Mouse (Mus musculus) midbrain, postnatal 0 days (tissue): Measurements from ENCODE around the gene Gm11099. TPM values are rescaled to one million over a fixed set of nuclear protein-coding genes. Genes with fewer than 3 reads are reported as not detected.

ENCODE experiments used
- ATAC-seq: fragments of 200-750 bp; cut with Nextera tagmentation; 2 replicates; pipeline ENCODE4 v1.8.0; 2017; ENCODE audit warnings: moderate number of reproducible peaks, mild to moderate bottlenecking, moderate TSS enrichment, moderate library complexity; ENCODE audit not compliant: low FRiP score
- DNase-seq: peaks from one replicate; pipeline ENCODE4 v3.0.0-alpha.2; 2015; ENCODE audit warnings: low spot score
- H3K27ac ChIP-seq: fragments of 300-500 bp; sonication (generic); 2 replicates; pipeline ENCODE4 v1.5.1; 2014; ENCODE audit warnings: low read depth, mild to moderate bottlenecking, low read length, mixed read lengths
- H3K27me3 ChIP-seq: fragments of 300-500 bp; sonication (generic); 2 replicates; pipeline ENCODE4 v1.6.1; 2014; ENCODE audit warnings: low read length, control low read depth, mixed read lengths; ENCODE audit not compliant: insufficient read depth
- H3K36me3 ChIP-seq: fragments of 300-500 bp; sonication (generic); 2 replicates; pipeline ENCODE4 v1.6.1; 2014; ENCODE audit warnings: low read length, control low read depth, mixed read lengths; ENCODE audit not compliant: insufficient read depth
- H3K4me1 ChIP-seq: fragments of 300-500 bp; sonication (generic); 2 replicates; pipeline ENCODE4 v1.6.1; 2014; ENCODE audit warnings: mild to moderate bottlenecking, control low read depth, antibody characterized with exemption, low read length, mixed read lengths; ENCODE audit not compliant: insufficient read depth
- H3K4me2 ChIP-seq: fragments of 300-500 bp; sonication (generic); 2 replicates; pipeline ENCODE4 v1.6.1; 2014; ENCODE audit warnings: low read depth, mild to moderate bottlenecking, low read length, mixed read lengths; ENCODE audit not compliant: poor library complexity, severe bottlenecking
- H3K4me3 ChIP-seq: fragments of 300-500 bp; sonication (generic); 2 replicates; pipeline ENCODE4 v1.5.1; 2014; ENCODE audit warnings: low read depth, mild to moderate bottlenecking, low read length, moderate library complexity
- H3K9ac ChIP-seq: fragments of 300-500 bp; sonication (generic); replicated peaks from 2 replicates; pipeline ENCODE4 v1.6.1; 2014; ENCODE audit warnings: mild to moderate bottlenecking, low read length, moderate library complexity, mixed read lengths; ENCODE audit not compliant: poor library complexity, severe bottlenecking
- H3K9me3 ChIP-seq: fragments of 300-500 bp; sonication (generic); 2 replicates; pipeline ENCODE4 v1.6.1; 2016; ENCODE audit warnings: low read length, control low read depth
- CTCF ChIP-seq: IDR thresholded peaks from 2 replicates; pipeline ENCODE4 v1.5.1; 2016; ENCODE audit warnings: antibody characterized with exemption, mild to moderate bottlenecking
- WGBS: fragments of 180-500 bp; shearing (Covaris S2); extraction: QIAGEN DNeasy Blood & Tissue Kit; methylation state at CpG from one replicate; pipeline ENCODE4 v1.1.7; 2014; 5-methylcytosine and 5-hydroxymethylcytosine counted together
- polyA plus RNA-seq: library from polyadenylated mRNA; unstranded; fragments of >200 nt; fragmentation: Nextera tagmentation; extraction: Ambion mirVana; gene quantifications from 2 replicates; pipeline ENCODE4 v1.2.1, GENCODE M21; 2015
- total RNA-seq: library from RNA; depleted of rRNA; stranded (reverse); fragments of >200 nt; gene quantifications from 2 replicates; pipeline ENCODE4 v1.2.3, GENCODE M21; 2014

The Gm11099 gene
- total and polyA plus RNA-seq, 2 experiments from 2014 or later, result not detected

DNA sequence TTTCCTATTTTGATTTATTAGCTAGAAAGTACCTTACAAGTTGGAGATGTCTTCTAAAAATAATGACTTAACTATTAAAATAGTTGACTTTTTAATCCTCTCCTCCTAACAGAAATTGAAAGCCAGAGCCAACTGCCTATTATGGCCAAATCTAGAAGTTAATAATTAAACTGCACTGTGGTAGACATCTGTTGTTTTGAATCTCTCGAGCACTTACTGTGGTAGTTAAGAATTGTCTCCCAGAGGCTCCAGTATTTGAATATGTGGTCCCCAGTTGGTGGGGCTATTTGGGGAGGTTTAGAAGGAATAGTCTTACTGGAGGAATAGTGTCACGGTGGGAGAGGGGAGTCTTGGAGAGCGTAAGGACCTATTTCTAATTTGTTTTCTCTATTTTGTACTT, 18.2 kb upstream of the Gm11099 start:
- no peak overlapping the region for H3K4me3 ChIP-seq
- no peaks in the 10 kb centered on the region for H3K27me3 ChIP-seq
- 84% methylated on average over 3 of the region's 3 CpGs for WGBS
- H3K4me1 ChIP-seq, result no peaks in the 10 kb centered on the region
- DNase-seq (no peak), ATAC-seq (no peak)
- H3K36me3 ChIP-seq, result no peaks in the 10 kb centered on the region
- no peaks in the 10 kb centered on the region for H3K9me3 ChIP-seq
- no peak overlapping the region for H3K27ac ChIP-seq
- H3K4me2 ChIP-seq, result no peak overlapping the region
- TF ChIP-seq CTCF, result no peak
- no peak overlapping the region for H3K9ac ChIP-seq

DNA sequence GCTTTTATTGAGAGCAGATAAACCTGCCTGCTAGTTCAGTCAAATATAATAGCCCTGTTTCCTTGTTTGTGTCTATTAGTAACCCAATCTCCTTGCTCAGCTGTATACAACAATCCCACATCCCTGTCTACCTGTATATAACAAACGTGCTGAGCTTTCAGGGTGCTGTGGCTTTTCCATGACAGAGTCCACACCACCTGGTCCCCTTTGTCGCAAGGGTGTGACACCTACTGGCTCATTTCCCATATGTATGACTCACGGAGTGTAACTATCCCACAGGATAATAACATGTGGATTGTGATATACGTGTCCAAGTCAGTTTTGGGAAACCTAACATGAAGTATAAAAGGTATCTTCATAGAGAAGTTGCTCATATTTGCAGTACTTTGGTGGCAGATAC, 16.8 kb upstream of the Gm11099 start:
- Histone ChIP-seq H3K4me1 (no peaks in the 10 kb centered on the region), H3K4me2 (no peak overlapping the region), H3K9ac (no peak overlapping the region), H3K27ac (no peak overlapping the region), H3K4me3 (no peak overlapping the region), H3K36me3 (no peaks in the 10 kb centered on the region), H3K9me3 (no peaks in the 10 kb centered on the region), H3K27me3 (no peaks in the 10 kb centered on the region)
- ATAC-seq (no peak), DNase-seq (no peak)
- 90% methylated on average over 4 of the region's 4 CpGs for WGBS
- TF ChIP-seq CTCF, result no peak

- H3K9ac ChIP-seq, result no peak overlapping the region
- 15% methylated on average over 10 of the region's 10 CpGs for WGBS
- H3K27ac ChIP-seq, result no peak overlapping the region
- ATAC-seq (no peak), DNase-seq (no peak)
- no peaks in the 10 kb centered on the region for H3K36me3 ChIP-seq
- H3K27me3 ChIP-seq, result no peaks in the 10 kb centered on the region
- no peak overlapping the region for H3K4me2 ChIP-seq
- H3K4me3 ChIP-seq, result no peak overlapping the region
- no peak for TF ChIP-seq CTCF
- H3K4me1 ChIP-seq, result no peaks in the 10 kb centered on the region
- H3K9me3 ChIP-seq, result no peaks in the 10 kb centered on the region
Observed at GRCm38 (mm10) chr2:58844499-58844898, 14.7 kb upstream of the Gm11099 start.

DNA sequence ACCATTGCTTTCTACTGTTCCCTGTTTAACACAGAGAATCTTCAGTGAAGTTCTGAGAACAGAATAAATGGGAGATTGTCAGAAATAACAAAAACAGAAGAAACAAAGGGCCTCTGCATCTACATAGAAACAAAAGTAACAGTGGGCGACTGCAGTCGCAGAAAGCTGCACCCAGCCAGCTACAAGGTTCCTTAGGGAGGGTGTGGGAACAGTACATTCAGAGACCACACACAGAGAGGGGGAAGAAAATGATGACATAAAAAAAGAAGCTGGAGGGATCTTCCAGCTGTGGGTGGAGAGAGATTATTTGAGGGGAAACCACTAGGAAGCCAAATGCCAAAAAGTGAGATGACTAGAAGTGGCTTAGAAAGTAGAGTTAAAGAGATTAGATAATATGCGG, 20.6 kb downstream of the Gm11099 start:
- H3K9me3 ChIP-seq, result no peaks in the 10 kb centered on the region
- ATAC-seq (no peak), DNase-seq (no peak)
- no peak overlapping the region for H3K27ac ChIP-seq
- H3K36me3 ChIP-seq, result no peaks in the 10 kb centered on the region
- 38% methylated on average over 3 of the region's 3 CpGs for WGBS
- H3K9ac ChIP-seq, result no peak overlapping the region
- no peak overlapping the region for H3K4me3 ChIP-seq
- no peaks in the 10 kb centered on the region for H3K4me1 ChIP-seq
- TF ChIP-seq CTCF, result no peak
- no peak overlapping the region for H3K4me2 ChIP-seq
- no peaks in the 10 kb centered on the region for H3K27me3 ChIP-seq

- Histone ChIP-seq H3K36me3 (no peaks in the 10 kb centered on the region), H3K9ac (no peak overlapping the region), H3K4me2 (no peak overlapping the region), H3K4me1 (no peaks in the 10 kb centered on the region), H3K9me3 (no peaks in the 10 kb centered on the region), H3K27me3 (no peaks in the 10 kb centered on the region), H3K4me3 (no peak overlapping the region), H3K27ac (no peak overlapping the region)
- no peak for TF ChIP-seq CTCF
- WGBS, result 75% methylated on average over 4 of the region's 4 CpGs
- DNase-seq, result no peak
- ATAC-seq, result no peak
Observed at GRCm38 (mm10) chr2:58905057-58905456, 45.8 kb downstream of the Gm11099 start.

DNA sequence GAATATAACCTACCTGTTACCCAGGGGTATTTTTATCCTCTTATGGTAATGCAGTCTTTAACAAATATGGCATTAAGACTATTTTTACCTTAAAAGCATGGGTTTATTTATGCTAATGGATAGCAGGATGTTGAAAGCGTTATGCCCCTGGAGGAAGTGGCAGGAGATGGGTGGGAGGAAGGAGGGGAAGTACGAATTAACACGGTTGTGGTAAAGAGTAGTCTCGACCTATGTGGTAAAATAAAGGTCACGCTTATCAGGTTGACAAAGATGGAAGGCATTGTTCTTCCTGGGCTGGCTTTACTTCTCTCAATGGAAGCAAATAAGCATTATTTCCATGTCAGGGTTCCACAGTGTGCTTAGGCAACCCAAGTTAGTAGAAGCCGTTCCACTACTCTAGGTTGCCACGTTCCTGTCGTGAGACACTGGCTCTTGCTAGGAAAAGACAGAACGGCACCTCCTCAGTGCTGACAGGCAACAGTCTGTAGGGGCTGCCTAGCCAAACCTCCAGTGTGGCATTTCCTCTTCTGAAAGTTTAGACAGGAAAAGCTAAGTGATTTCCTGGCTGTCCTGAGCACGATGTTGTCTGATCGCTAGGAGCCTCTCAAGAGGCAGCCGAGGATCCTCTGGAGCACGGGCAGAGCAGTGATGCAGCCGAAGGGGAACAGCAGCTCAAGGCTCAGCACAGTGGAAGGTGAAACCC, 47.7 kb downstream of the Gm11099 start:
- TF ChIP-seq CTCF, result no peak
- peak overlapping the region; percentile 18 for H3K4me2 ChIP-seq
- no peak for ATAC-seq

More for the DNA sequence above, 47.7 kb downstream of the Gm11099 start:
- H3K27me3 ChIP-seq, result no peaks in the 10 kb centered on the region
- H3K4me3 ChIP-seq, result no peak overlapping the region
- H3K4me1 ChIP-seq, result no peaks in the 10 kb centered on the region
- no peak overlapping the region for H3K27ac ChIP-seq
- no peaks in the 10 kb centered on the region for H3K36me3 ChIP-seq
- no peak overlapping the region for H3K9ac ChIP-seq
- no peaks in the 10 kb centered on the region for H3K9me3 ChIP-seq
- 26% methylated on average over 14 of the region's 14 CpGs for WGBS
- DNase-seq, result no peak
